Comparison of ENCODE assay signal across 8 mouse cellular contexts in genomic region chr3:55600286-55600685, GRCm38 (mm10).
A peak's percentile ranks its signal among the peaks of the same experiment; 100 is the strongest.
DNase-seq lines count a peak whose midpoint lies in the region; ATAC-seq and TF ChIP-seq lines count a peak whose summit lies in the region.

No protein-coding gene starts in this region.

- H3K9me3 ChIP-seq in embryonic facial prominence, embryonic 11.5 days (replicated peaks; ENCODE audit: control insufficient read depth, low read length) = no peaks in the 10 kb centered on the region
- no peaks in the 10 kb centered on the region for H3K9me3 ChIP-seq in heart, postnatal 0 days (replicated peaks; ENCODE audit: control insufficient read depth, low read length)
- H3K9me3 ChIP-seq in midbrain, postnatal 0 days (ENCODE audit: low read length) = no peaks in the 10 kb centered on the region
- no peaks in the 10 kb centered on the region for H3K9me3 ChIP-seq in forebrain, embryonic 12.5 days

- H3K27ac ChIP-seq in embryonic facial prominence, embryonic 11.5 days (replicated peaks; ENCODE audit: low read depth, low read length) = no peak overlapping the region; the same call in 1 of the 2 replicates
- H3K27ac ChIP-seq in heart, postnatal 0 days (ENCODE audit: low read depth) = no peak overlapping the region
- no peak overlapping the region for H3K27ac ChIP-seq in midbrain, postnatal 0 days (ENCODE audit: low read depth, low read length)
- no peak overlapping the region for H3K27ac ChIP-seq in forebrain, embryonic 12.5 days

- ATAC-seq in embryonic facial prominence, embryonic 11.5 days (replicated peaks; ENCODE audit: insufficient number of reproducible peaks, low FRiP score, low TSS enrichment, low read depth) = peak; percentile 44; the same call in 1 of the 2 replicates
- peak; percentile 82 for ATAC-seq in heart, postnatal 0 days (ENCODE audit: insufficient read depth, low read depth)
- no peak for ATAC-seq in midbrain, postnatal 0 days (ENCODE audit: low FRiP score)
- ATAC-seq in forebrain, embryonic 12.5 days (ENCODE audit: low FRiP score) = no peak
- no peak for ATAC-seq in megakaryocyte-erythroid progenitor cell, adult 5-6 weeks (replicated peaks; ENCODE audit: low FRiP score, low TSS enrichment, poor library complexity, severe bottlenecking)

- H3K4me1 ChIP-seq in embryonic facial prominence, embryonic 11.5 days (ENCODE audit: control insufficient read depth, insufficient read depth, low read length) = peaks cover 2% of the 10 kb centered on the region
- no peaks in the 10 kb centered on the region for H3K4me1 ChIP-seq in heart, postnatal 0 days (ENCODE audit: control insufficient read depth, insufficient read depth)
- H3K4me1 ChIP-seq in midbrain, postnatal 0 days (ENCODE audit: insufficient read depth, low read length) = no peaks in the 10 kb centered on the region
- H3K4me1 ChIP-seq in forebrain, embryonic 12.5 days = no peaks in the 10 kb centered on the region

- TF ChIP-seq EP300 in heart, postnatal 0 days (IDR thresholded peaks at IDR 0.05; ENCODE audit: low read depth) = no peak

- no peak overlapping the region for H3K4me2 ChIP-seq in embryonic facial prominence, embryonic 11.5 days (ENCODE audit: low read depth, low read length)
- H3K4me2 ChIP-seq in heart, postnatal 0 days (ENCODE audit: low read depth, low read length) = no peak overlapping the region
- H3K4me2 ChIP-seq in midbrain, postnatal 0 days (ENCODE audit: low read depth, low read length, poor library complexity, severe bottlenecking) = no peak overlapping the region
- no peak overlapping the region for H3K4me2 ChIP-seq in forebrain, embryonic 12.5 days

- DNase-seq in right cerebral cortex, adult 18-20 months = peak; percentile 9
- DNase-seq in right cerebral cortex, postnatal 14 days = no peak
- DNase-seq in embryonic facial prominence, embryonic 11.5 days (ENCODE audit: low spot score) = peak; percentile 50
- DNase-seq in heart, postnatal 0 days (ENCODE audit: low spot score) = peak; percentile 53
- peak; percentile 24 to 36 for DNase-seq in lung, postnatal 4 days
- DNase-seq in midbrain, postnatal 0 days (ENCODE audit: low spot score) = no peak

- no peak overlapping the region for H3K9ac ChIP-seq in embryonic facial prominence, embryonic 11.5 days (replicated peaks; ENCODE audit: low read length)
- H3K9ac ChIP-seq in heart, postnatal 0 days (replicated peaks; ENCODE audit: low read depth, low read length) = no peak overlapping the region
- H3K9ac ChIP-seq in midbrain, postnatal 0 days (replicated peaks; ENCODE audit: low read length, poor library complexity, severe bottlenecking) = no peak overlapping the region
- no peak overlapping the region for H3K9ac ChIP-seq in forebrain, embryonic 12.5 days

- no peak for TF ChIP-seq CTCF in heart, postnatal 0 days (IDR thresholded peaks at IDR 0.05; ENCODE audit: low read depth)
- no peak for TF ChIP-seq CTCF in midbrain, postnatal 0 days (IDR thresholded peaks at IDR 0.05)

- H3K36me3 ChIP-seq in embryonic facial prominence, embryonic 11.5 days (replicated peaks; ENCODE audit: control insufficient read depth, insufficient read depth, low read depth, low read length) = no peaks in the 10 kb centered on the region
- no peaks in the 10 kb centered on the region for H3K36me3 ChIP-seq in heart, postnatal 0 days (replicated peaks; ENCODE audit: control insufficient read depth, insufficient read depth, low read length)
- no peaks in the 10 kb centered on the region for H3K36me3 ChIP-seq in midbrain, postnatal 0 days (ENCODE audit: insufficient read depth, low read length)
- no peaks in the 10 kb centered on the region for H3K36me3 ChIP-seq in forebrain, embryonic 12.5 days (replicated peaks)

- no peak overlapping the region for H3K4me3 ChIP-seq in embryonic facial prominence, embryonic 11.5 days (ENCODE audit: low read depth, low read length)
- no peak overlapping the region for H3K4me3 ChIP-seq in heart, postnatal 0 days (ENCODE audit: low read depth, low read length)
- H3K4me3 ChIP-seq in midbrain, postnatal 0 days (ENCODE audit: low read depth, low read length) = no peak overlapping the region
- no peak overlapping the region for H3K4me3 ChIP-seq in forebrain, embryonic 12.5 days (replicated peaks)

- H3K27me3 ChIP-seq in embryonic facial prominence, embryonic 11.5 days (ENCODE audit: control insufficient read depth, insufficient read depth, low read length) = no peaks in the 10 kb centered on the region
- no peaks in the 10 kb centered on the region for H3K27me3 ChIP-seq in heart, postnatal 0 days (ENCODE audit: control insufficient read depth, insufficient read depth, low read length)
- no peaks in the 10 kb centered on the region for H3K27me3 ChIP-seq in midbrain, postnatal 0 days (ENCODE audit: insufficient read depth, low read length)
- no peaks in the 10 kb centered on the region for H3K27me3 ChIP-seq in forebrain, embryonic 12.5 days

- WGBS in embryonic facial prominence, embryonic 11.5 days = 75% methylated on average over 2 of the region's 2 CpGs
- WGBS in heart, postnatal 0 days = 52% methylated on average over 2 of the region's 2 CpGs
- WGBS in midbrain, postnatal 0 days = 81% methylated on average over 2 of the region's 2 CpGs
- WGBS in forebrain, embryonic 12.5 days = 79% methylated on average over 2 of the region's 2 CpGs

Comparison
In these comparisons a context has a peak if more than half of its experiments do, and no peak if none do; other contexts are left out.
1. DNase-seq: peak in right cerebral cortex, adult 18-20 months (single experiment), embryonic facial prominence, embryonic 11.5 days (single experiment), heart, postnatal 0 days (single experiment) and lung, postnatal 4 days (2 of 2); none in right cerebral cortex, postnatal 14 days (single experiment) and midbrain, postnatal 0 days (single experiment).
2. ATAC-seq: peak in embryonic facial prominence, embryonic 11.5 days (single experiment) and heart, postnatal 0 days (single experiment); none in midbrain, postnatal 0 days (single experiment), forebrain, embryonic 12.5 days (single experiment) and megakaryocyte-erythroid progenitor cell, adult 5-6 weeks (single experiment).